Mouse (Mus musculus) gonadal fat pad, adult 2 months (tissue): Measurements from ENCODE around the gene Nkrf. TPM values are rescaled to one million over a fixed set of nuclear protein-coding genes. Genes with fewer than 3 reads are reported as not detected.
"Not testable (repeated sequence)": the region's sequence is repeated elsewhere in the genome, so short reads cannot be mapped to it uniquely, and the experiment has no call there.

ENCODE experiments used
- DNase-seq: peaks from one replicate; pipeline ENCODE4 v3.0.0-alpha.2; 2012; ENCODE audit warnings: low read depth
- polyA plus RNA-seq: library from polyadenylated mRNA; depleted of rRNA; stranded (reverse); fragments of >200 nt; gene quantifications from 2 replicates; pipeline ENCODE4 v1.2.3, GENCODE M21; 2012; rRNA removed

The Nkrf gene
- polyA plus RNA-seq: 1.2 and 1.9 TPM in 2 replicates

DNA sequence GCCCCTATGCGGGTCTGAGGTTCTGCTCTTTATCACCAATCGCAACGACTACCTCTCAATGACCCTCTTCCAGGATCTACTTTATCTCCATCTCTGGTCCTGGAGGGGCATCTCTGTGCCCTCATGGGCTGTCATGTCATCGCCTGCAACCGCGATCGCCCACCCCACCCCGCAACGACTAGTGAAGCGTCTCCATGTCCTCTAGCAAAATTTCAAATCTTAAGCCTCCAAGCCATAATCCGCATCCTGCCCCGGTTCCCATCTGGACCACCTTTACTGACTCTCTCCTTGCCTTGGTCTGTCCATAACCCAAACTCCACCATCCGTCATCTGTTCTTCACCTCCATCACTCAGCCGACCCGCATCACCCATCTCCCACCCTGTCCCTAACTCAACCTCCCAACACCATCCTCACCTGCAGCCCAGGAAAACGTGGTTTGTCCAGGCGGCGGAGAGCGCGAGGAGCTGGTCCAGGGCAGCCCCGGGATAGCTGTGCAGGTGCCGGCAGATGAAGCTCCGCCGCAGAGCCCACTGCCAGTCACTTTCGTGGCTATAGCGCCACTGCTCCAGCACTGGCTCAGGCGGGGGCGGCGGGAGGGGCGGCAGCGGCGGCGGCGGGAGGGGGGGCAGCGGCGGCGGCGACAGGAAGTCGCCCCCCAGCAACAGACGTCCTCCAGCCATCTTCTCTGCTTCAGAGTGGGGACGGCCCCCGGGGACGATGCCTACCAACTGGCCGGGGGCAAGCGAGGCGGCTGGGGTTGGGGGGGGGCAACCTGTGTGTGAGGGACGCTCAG lies at the start of gene Nkrf:
Gene Nkrf (minus strand): TSS at position 579 of the 794 bp plus-strand sequence.
- no peak for DNase-seq

DNA sequence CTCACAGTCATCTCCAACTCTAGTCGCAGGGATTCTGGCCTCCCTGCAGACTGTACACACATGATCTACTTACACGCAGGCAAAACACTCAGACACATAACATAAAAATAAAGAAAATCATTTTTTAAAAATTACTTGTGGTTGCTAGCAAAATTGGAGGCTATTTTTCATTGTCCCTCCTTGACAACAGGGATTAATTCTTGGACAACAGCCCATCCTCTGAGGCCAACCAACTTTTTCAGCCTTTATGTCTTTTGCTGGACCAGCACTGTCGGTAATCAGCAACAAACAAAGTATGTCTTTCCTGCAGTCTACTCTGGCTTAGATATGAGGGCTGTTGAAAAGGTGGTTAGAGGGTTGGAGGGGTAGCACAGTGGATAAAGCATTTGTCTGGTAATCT lies 38.4 kb upstream of the Nkrf start:
- no peak for DNase-seq

- no peak for DNase-seq
Measured at GRCm38 (mm10) chrX:36939806-36940413, 37.2 kb upstream of the Nkrf start.

DNA sequence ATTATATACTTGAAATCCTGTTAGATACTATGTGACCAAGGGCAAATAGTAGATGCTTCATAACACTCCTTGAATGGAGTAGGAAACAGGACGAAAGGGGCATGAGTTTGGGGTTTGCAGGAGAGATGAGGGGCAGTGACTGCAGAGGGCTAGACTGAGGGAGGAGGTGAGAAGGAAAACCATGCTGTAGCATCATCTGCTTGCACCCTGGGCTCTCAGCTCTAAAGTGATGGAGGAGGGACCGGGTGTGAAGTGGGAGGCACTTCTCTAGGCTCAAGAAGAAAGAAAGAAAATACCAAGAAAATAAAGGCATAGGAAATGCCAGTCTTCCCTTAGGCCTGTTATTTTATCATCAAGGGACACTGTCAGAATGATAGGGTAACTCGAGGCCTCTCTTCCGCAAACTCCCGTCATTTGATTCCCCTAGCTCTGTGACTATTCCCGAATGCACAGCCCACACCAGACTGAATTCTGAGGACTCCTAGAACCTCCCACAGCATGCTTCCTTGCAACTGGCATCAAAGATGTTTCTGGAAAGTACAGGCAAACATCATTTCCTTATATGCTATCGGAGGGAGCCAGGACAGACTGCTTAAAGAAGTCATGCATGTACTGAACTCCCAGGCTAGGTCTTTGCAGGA lies 32.7 kb upstream of the Nkrf start:
- no peak for DNase-seq

DNA sequence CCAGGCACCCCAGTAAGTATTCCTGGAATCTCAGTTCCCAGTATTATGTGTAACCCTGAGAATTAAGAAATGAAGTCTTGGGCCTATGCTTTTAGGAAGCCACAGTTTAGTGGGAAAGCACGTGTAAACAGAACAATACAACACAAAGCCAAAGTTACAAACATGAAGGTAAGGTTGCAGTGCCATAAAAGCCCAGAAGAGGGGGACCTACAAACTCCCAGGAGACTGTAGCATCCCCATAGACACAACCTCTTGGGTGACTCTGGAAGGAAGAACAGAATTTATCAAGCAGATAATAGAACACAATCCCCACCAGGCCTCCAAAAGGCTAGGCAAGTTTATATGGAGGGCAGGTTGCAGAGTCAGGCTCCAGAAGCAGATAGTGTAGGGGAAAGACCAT lies 27.9 kb upstream of the Nkrf start:
- DNase-seq: no peak

GRCm38 (mm10) chrX:36929694-36930093 lies 27.0 kb upstream of the Nkrf start:
- DNase-seq: no peak

GRCm38 (mm10) chrX:36928791-36929190 lies 26.1 kb upstream of the Nkrf start:
- no peak for DNase-seq

DNA sequence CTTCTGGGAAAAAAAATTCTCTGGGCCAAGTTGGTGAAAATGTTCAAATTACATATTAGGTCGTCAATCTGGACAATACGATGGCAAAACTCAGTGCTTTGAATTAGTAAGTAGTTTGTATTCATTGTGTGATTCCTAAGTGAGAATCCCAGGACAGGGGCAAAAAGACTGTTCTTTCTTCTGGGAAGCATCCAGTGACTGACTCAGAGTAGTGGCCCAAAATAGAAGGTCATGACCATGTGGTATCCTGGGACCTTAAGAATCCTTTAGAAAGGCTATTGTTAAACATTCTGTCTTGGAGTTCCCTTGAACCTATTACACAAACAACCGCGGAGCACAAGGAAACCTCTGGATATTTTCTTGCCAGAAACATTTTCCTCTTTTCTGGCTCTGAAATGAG lies 18.6 kb upstream of the Nkrf start:
- no peak for DNase-seq

DNA sequence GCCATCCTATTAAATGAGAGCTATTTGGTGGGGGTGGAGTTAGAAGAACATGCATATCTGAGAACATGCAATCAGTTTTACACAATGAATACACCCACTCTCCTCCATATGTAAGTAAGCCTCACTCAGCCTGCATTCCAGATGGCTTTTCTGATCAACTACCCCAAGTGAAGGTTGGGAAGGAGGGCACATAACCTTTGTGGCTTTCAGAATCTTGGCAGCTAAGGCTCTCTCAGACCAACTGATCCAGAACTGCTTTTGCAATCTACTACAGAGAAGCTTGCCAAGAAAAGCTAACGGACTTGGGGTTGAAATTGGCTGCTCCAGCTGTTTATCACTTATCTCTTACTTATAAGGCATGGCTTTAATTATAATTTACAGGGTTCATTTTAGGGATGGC lies 15.1 kb upstream of the Nkrf start:
- no peak for DNase-seq

DNA sequence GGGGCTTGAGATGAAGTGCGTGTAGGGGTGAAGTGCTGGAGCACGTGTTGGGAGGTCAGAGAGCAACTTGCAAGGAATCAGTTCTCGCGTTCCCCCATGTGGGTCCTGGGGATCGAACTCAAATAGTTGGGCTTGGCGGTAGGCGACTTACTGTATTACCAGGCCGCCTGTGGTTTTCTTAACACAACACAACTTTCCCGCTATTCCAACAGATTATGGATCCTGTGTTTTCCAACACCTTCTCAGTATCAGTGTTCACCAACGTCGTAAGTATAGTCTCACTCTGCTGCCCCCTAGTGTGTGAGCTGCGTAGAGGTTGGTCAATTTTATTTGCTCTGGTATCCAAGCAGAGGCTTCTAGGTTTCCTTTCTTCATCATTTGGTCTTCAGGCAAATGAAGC lies 8.6 kb upstream of the Nkrf start:
- no peak for DNase-seq

DNA sequence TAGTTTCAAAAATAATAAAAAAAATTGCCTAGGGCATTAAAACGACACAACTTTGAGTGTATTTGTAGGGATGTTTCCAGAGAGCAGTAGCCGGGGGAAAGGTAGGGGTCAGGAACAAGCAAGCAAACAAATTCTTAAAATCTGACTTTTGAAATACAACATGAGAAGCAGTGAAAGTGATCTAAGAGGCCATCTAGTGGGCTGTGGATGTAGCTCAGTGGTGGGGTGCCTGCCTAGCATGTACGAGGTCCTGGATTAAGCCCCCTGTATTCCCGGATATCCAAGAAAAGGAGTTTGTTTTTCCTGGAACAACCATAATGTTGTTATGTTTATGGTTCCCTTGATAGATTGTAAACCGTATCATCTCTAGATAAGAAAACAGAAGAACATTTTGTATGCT lies 3.8 kb upstream of the Nkrf start:
- DNase-seq: no peak

DNA sequence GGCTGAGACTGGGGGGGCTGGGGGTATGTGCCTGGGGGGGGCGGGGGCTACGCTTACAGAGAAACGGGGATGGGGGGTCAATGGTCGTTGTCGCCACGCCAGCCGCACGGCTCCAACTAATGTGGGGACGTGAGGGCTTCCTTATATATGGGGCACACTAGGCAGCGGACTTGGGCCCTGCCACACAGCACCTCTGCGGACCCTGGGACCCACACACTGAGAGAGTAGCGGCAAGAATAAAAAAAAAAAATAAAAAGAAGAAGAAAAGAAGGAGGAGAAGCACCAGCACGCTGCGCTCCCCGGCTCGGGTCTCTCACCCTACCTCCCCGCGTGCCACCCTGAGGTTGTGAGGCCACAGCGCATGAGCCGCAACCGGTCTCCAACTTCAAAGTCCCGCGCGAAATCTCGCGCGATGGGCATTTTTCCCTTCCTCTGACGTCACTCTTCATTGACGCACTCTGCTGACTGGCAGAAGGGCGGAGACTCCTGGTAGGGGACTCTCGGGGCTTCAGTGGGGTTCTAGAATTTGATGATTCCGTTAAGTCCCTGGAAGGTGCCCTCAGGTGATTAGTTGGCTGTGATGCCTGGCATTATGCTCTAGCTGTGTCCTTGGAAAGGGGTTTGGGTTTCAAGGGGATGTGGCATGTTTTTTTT lies 543 bp upstream of the Nkrf start:
- DNase-seq: no peak

DNA sequence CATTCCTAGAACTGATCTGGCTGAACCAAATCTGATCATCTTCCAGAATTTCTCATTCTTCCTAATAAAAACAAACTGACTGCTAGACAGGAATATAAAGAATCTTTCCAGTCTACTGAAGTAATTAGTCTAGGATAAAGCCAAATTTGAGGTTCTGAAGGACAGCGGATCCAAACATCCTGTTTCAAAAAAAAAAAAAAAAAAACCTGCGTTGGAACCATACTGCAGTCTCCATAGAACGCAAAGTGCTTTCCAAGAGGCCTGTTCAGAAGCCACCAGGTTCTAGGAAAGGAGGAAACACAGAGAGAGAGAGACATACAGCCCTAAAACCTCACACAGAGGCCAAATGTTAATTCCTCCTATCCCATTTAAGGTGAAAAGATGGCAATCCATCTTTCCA lies 1.0 kb downstream of the Nkrf start:
- DNase-seq: no peak

DNA sequence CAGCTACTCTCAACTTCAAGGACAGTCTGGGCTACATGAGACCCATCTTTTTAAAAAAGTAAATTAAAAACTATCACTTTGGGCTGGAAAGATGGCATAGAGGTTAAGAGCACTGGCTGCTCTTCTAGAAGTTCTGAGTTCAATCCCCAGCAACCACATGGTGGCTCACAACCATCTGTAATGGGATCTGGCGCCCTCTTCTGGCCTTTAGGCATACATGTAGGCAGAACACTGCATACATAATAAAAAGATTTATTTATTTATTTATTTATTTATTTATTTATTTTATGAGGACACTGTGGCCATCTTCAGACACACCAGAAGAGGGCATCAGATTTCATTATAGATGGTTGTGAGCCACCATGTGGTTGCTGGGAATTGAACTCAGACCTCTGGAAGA lies 3.8 kb downstream of the Nkrf start:
- DNase-seq: not testable (repeated sequence)

GRCm38 (mm10) chrX:36884719-36885118 lies 18.0 kb downstream of the Nkrf start:
- no peak for DNase-seq

DNA sequence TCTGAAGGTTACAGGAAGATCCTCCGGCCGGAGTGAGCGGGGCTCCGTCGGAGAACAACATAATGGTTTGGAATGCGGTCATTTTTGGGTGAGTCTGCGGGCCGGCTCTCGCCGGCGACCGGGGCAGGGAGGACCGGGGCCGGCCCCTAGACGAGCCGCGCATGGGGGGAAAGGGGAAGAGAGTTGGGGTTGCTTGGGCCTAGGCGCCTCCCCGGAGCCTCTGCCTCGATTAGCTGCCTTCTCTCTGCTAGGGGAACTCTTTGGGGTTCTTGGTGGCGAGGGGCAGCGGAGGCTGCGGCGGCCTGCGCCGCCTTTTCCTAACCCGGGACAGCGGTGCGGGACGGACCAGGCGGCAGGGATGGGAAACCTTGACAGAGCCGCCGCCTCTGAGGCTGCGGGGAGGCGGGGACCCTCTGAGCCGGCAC lies 28.0 kb downstream of the Nkrf start:
- no peak for DNase-seq

GRCm38 (mm10) chrX:36874178-36874696 lies 28.5 kb downstream of the Nkrf start:
- no peak for DNase-seq

GRCm38 (mm10) chrX:36873765-36874164 lies 28.9 kb downstream of the Nkrf start, which contains the start of the genes Ube2a and C330007P06Rik:
TSS of gene Ube2a (plus strand) at chrX:36873900.
TSS of gene C330007P06Rik (minus strand) at chrX:36874111.
- no peak for DNase-seq

DNA sequence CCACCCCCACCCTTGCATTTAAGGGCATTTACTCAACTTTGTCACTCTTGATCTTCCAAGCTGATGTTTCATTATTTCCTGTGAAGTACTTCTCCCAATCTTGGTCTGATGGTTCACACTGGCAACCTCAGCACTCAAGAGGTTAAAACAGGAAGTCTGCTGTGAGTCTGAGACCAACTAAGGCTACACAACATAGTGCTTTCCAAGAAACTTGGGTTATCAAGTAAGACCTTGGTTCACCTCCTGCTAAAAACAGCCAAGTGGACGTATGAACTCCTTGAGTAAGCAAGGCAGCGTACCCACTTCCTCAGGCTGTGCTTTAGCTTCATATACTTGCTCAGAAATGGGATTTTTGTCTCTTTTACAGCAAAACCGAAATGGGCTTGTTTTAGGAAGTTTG lies 32.3 kb downstream of the Nkrf start:
- no peak for DNase-seq

DNA sequence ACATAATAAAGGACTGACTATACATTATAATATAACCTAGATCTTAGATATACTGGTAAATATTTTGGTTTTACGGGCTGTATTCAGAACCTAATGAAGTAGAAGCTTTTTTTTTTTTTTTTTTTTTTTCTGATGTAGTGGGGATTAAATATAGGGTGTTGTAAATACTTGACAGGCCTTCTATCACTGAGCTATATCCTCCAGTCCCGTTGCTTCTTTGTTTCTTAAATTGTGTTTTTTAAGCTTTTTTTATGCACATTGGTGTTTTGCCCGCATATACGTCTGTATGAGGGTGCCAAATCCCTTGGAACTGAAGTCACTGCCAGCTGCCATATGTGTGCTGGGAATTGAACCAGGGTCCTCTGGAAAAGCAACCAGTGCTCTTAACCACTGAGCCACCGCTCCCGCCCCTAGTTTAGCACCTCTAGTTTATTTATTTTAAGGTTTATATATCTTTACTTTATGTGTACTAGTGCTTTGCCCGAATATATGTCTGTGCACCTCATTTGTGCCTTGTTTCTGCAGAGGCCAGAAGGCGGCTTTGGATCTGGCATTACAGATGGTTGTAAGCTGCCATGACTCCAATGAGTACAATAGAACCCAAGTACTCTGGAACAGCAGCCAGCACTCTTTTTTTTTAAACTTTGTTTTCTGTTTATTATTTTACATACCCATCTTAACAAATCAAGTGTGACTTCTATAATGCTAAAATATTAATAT lies 37.9 kb downstream of the Nkrf start:
- no peak for DNase-seq
